Comparison of ENCODE assay signal across 8 mouse cellular contexts in the genomic region with DNA sequence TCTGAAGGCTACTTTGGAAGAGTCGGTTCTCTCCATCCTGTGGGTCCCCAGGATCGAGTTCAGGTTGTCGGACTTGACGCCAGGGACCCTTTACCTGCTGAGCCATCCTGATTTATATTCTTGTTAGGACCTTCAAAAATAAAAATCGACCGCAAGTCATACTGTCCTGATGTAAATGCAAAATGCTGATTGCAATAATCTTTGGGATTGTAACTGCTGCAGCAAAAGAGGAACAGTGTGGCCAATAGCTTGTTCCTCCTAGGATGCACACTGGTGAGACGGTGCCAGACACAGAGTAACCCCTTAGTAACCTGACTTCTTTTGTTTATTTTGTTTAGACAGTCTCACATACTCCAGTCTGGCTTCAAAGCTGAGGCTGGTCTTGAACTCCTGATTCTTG. TPM values are rescaled to one million over a fixed set of nuclear protein-coding genes. Genes with fewer than 3 reads are reported as not detected.
DNase-seq lines count a peak whose midpoint lies in the region; ATAC-seq and TF ChIP-seq lines count a peak whose summit lies in the region.
"Had no signal": no experiment of that assay in that cellular context is flagged by ENCODE, and none has a peak within 500 bp of the region (broad histone marks: within the 10 kb centered on the region; RNA-seq: fewer than 3 reads in every experiment).

No protein-coding gene starts in this region.

- WGBS in macrophage (ENCODE audit: missing documents), result 13% methylated on average over 7 of the region's 7 CpGs

- ATAC-seq in hematopoietic stem cell, adult 5-6 weeks (replicated peaks in 1 of 2; ENCODE audit: insufficient read depth in 1 of 2, low FRiP score in 2 of 2, low TSS enrichment in 1 of 2, low read depth in 1 of 2, poor library complexity in 2 of 2, severe bottlenecking in 2 of 2), result 0 out of 4 replicates have a peak, but pooled peaks have one; percentile 8 to 26

- H3K4me3 ChIP-seq in ES-Bruce4 (ENCODE audit: low read depth, low read length), result no peak overlapping the region
- peak overlapping the region; percentile 65 for H3K4me3 ChIP-seq in MEL (ENCODE audit: control insufficient read depth in 1 of 2, insufficient read depth in 1 of 2, low read depth in 2 of 2, low read length in 2 of 2)
- H3K4me3 ChIP-seq in macrophage (ENCODE audit: inconsistent target), result peak overlapping the region; percentile 61

- H3K9me3 ChIP-seq in ES-Bruce4 (replicated peaks; ENCODE audit: control insufficient read depth, insufficient read depth, low read length, poor library complexity, severe bottlenecking), result no peaks in the 10 kb centered on the region
- no peaks in the 10 kb centered on the region for H3K9me3 ChIP-seq in MEL (replicated peaks; ENCODE audit: insufficient read depth, low read length)

- H3K36me3 ChIP-seq in ES-Bruce4 (ENCODE audit: control insufficient read depth, insufficient read depth, low read length, poor library complexity, severe bottlenecking) (no peaks in the 10 kb centered on the region), MEL (ENCODE audit: control insufficient read depth in 1 of 2, insufficient read depth in 2 of 2, low read length in 2 of 2) (peaks cover 0 to 3% of the 10 kb centered on the region in 2 experiments; a peak in 2 of 4 replicates), macrophage (ENCODE audit: inconsistent target) (no peaks in the 10 kb centered on the region)

- peak overlapping the region; percentile 63; the same call in 1 of the 2 replicates for H3K9ac ChIP-seq in ES-Bruce4 (ENCODE audit: low read depth, poor library complexity, severe bottlenecking)
- H3K9ac ChIP-seq in MEL (ENCODE audit: control insufficient read depth, low read depth, low read length, poor library complexity, severe bottlenecking), result peak overlapping the region; percentile 71

- DNase-seq in MEL (ENCODE audit: low read depth, low spot score), result peak; percentile 80
- DNase-seq in Muller cell, postnatal 12 days (ENCODE audit: inconsistent ontology term), result no peak
- no peak for DNase-seq in layer of hippocampus, adult 18-20 months (ENCODE audit: low spot score in 2 of 2)
- DNase-seq in layer of hippocampus, adult 8-10 months (ENCODE audit: low spot score in 2 of 2), result no peak
- DNase-seq: adrenal gland, adult 8-10 months had no signal

- peaks cover 4% of the 10 kb centered on the region; the same call in 1 of the 2 replicates for H3K79me2 ChIP-seq in MEL (ENCODE audit: control insufficient read depth, insufficient read depth, low read length, poor library complexity)
- H3K79me2 ChIP-seq in macrophage (ENCODE audit: inconsistent target), result no peaks in the 10 kb centered on the region; the same call in 1 of the 2 replicates

- TF ChIP-seq RAD21 in MEL (IDR thresholded peaks at IDR 0.05; ENCODE audit: low read depth, low read length), result no peak

- no peak for TF ChIP-seq CTCF in ES-Bruce4 (IDR thresholded peaks at IDR 0.05; ENCODE audit: low read depth, low read length)
- no peak for TF ChIP-seq CTCF in MEL (IDR thresholded peaks at IDR 0.05 in 2 of 3, conservative IDR thresholded peaks at IDR 0.05 in 1 of 3; ENCODE audit: control insufficient read depth in 1 of 3, insufficient read depth in 1 of 3, low read depth in 2 of 3, low read length in 3 of 3, poor library complexity in 1 of 3, severe bottlenecking in 1 of 3)

- TF ChIP-seq EP300 in ES-Bruce4 (IDR thresholded peaks at IDR 0.05; ENCODE audit: insufficient read depth, low read depth, low read length) (no peak), MEL (IDR thresholded peaks at IDR 0.05; ENCODE audit: low read depth in 1 of 2, low read length in 2 of 2) (peak; percentile 32 to 68)

- H3K27ac ChIP-seq in ES-Bruce4 (ENCODE audit: insufficient read depth, low read length), result no peak overlapping the region
- peak overlapping the region; percentile 78 for H3K27ac ChIP-seq in MEL (ENCODE audit: control insufficient read depth, low read depth, low read length)
- H3K27ac ChIP-seq in macrophage, result peak overlapping the region; percentile 88

- H3K4me1 ChIP-seq in ES-Bruce4 (ENCODE audit: control insufficient read depth, insufficient read depth, low read length) (no peaks in the 10 kb centered on the region), MEL (ENCODE audit: control insufficient read depth in 1 of 2, insufficient read depth in 2 of 2, low read length in 2 of 2) (no peaks in the 10 kb centered on the region; a peak in 1 of 4 replicates)

- H3K27me3 ChIP-seq in ES-Bruce4 (ENCODE audit: control insufficient read depth, insufficient read depth, low read length, poor library complexity, severe bottlenecking) (no peaks in the 10 kb centered on the region), MEL (ENCODE audit: control insufficient read depth in 1 of 2, insufficient read depth in 2 of 2, low read length in 2 of 2) (no peaks in the 10 kb centered on the region)

- TF ChIP-seq POLR2A in ES-Bruce4 (IDR thresholded peaks at IDR 0.05; ENCODE audit: insufficient read depth, low read length), result no peak
- TF ChIP-seq POLR2A in MEL (IDR thresholded peaks at IDR 0.05; ENCODE audit: control insufficient read depth in 1 of 2, insufficient read depth in 1 of 2, low read depth in 1 of 2, low read length in 2 of 2, poor library complexity in 1 of 2), result no peak; a peak in 1 of 4 replicates

RNA-seq across cellular contexts. Expression of a gene that starts 1.3 kb away (rescaled TPM):
- polyA plus RNA-seq in ES-Bruce4 (2011; ENCODE audit: insufficient read depth, insufficient read length, low read depth, missing spikeins) (0.68 and 1.4 TPM in 2 replicates), MEL (2012; ENCODE audit: insufficient read depth in 1 of 2, insufficient read length in 2 of 2, low read depth in 1 of 2, low replicate concordance in 2 of 2, missing spikeins in 1 of 2) (1 to 10 TPM in 1 of 2 experiments, not detected in 1; 5.7 TPM), macrophage (2018) (3.3 to 5.8 TPM (median 5.4 TPM) in 3 replicates)
- 5.0 and 5.2 TPM in 2 replicates for total RNA-seq in MEL (2012; rRNA removed)
- 2.8 and 3.5 TPM in 2 replicates for total RNA-seq in hematopoietic stem cell, adult 5-6 weeks (2017)
- total RNA-seq in macrophage (2018; cell fraction: chromatin; rRNA removed), result 10 to 100 TPM in 1 of 26 experiments, 1 to 10 TPM in 17, under 1 TPM in 3, not detected in 5; 0.62 to 18.7 (median 2.5) TPM
- total RNA-seq in macrophage (2018; cell fraction: cytosol; rRNA removed), result 1 to 10 TPM in 25 of 26 experiments, under 1 TPM in 1; 0.91 to 8.5 (median 5.4) TPM
- total RNA-seq in macrophage (2018; cell fraction: nucleus; rRNA removed), result 10 to 100 TPM in 4 of 26 experiments, 1 to 10 TPM in 19, under 1 TPM in 3; 0.83 to 16.0 (median 3.0) TPM
- total RNA-seq in layer of hippocampus, adult 18-20 months (2021), result 1 to 10 TPM; 6.8 to 8.9 TPM
- 10 to 100 TPM in 2 of 4 experiments, 1 to 10 TPM in 2; 7.4 to 11.1 (median 9.5) TPM for total RNA-seq in layer of hippocampus, adult 8-10 months (2022)

RNA-seq across cellular contexts. Expression of a gene that starts 8.2 kb away (rescaled TPM):
- polyA plus RNA-seq in ES-Bruce4 (2011; ENCODE audit: insufficient read depth, insufficient read length, low read depth, missing spikeins) (22.7 and 24.3 TPM in 2 replicates), MEL (2012; ENCODE audit: insufficient read depth in 1 of 2, insufficient read length in 2 of 2, low read depth in 1 of 2, low replicate concordance in 2 of 2, missing spikeins in 1 of 2) (10 to 100 TPM in 1 of 2 experiments, not detected in 1; 12.1 TPM), macrophage (2018) (15.8 to 21.3 TPM (median 16.0 TPM) in 3 replicates)
- total RNA-seq in MEL (2012; rRNA removed), result 7.8 TPM in 2 replicates
- total RNA-seq in hematopoietic stem cell, adult 5-6 weeks (2017), result 46.3 and 53.8 TPM in 2 replicates
- total RNA-seq in macrophage (2018; cell fraction: chromatin; rRNA removed), result 10 to 100 TPM in 8 of 26 experiments, 1 to 10 TPM in 14, under 1 TPM in 3, not detected in 1; 0.41 to 21.5 (median 5.4) TPM
- total RNA-seq in macrophage (2018; cell fraction: cytosol; rRNA removed), result 10 to 100 TPM; 10.8 to 19.2 (median 14.6) TPM
- 10 to 100 TPM in 20 of 26 experiments, 1 to 10 TPM in 6; 2.7 to 20.8 (median 13.3) TPM for total RNA-seq in macrophage (2018; cell fraction: nucleus; rRNA removed)
- total RNA-seq in layer of hippocampus, adult 18-20 months (2021), result 10 to 100 TPM; 14.6 to 15.3 TPM
- 10 to 100 TPM; 12.1 to 14.7 (median 13.6) TPM for total RNA-seq in layer of hippocampus, adult 8-10 months (2022)

RNA-seq across cellular contexts. Expression of a gene that starts 8.2 kb away (rescaled TPM):
- polyA plus RNA-seq in ES-Bruce4 (2011; ENCODE audit: insufficient read depth, insufficient read length, low read depth, missing spikeins) (51.6 and 55.4 TPM in 2 replicates), MEL (2012; ENCODE audit: insufficient read depth in 1 of 2, insufficient read length in 2 of 2, low read depth in 1 of 2, low replicate concordance in 2 of 2, missing spikeins in 1 of 2) (10 to 100 TPM in 1 of 2 experiments, not detected in 1; 94.7 TPM), macrophage (2018) (21.9 to 33.7 TPM (median 32.0 TPM) in 3 replicates)
- total RNA-seq in MEL (2012; rRNA removed), result 52.6 and 59.6 TPM in 2 replicates
- 30.3 and 40.9 TPM in 2 replicates for total RNA-seq in hematopoietic stem cell, adult 5-6 weeks (2017)
- 10 to 100 TPM in 21 of 26 experiments, 1 to 10 TPM in 5; 4.5 to 42.1 (median 18.7) TPM for total RNA-seq in macrophage (2018; cell fraction: chromatin; rRNA removed)
- total RNA-seq in macrophage (2018; cell fraction: cytosol; rRNA removed), result 10 to 100 TPM; 12.1 to 27.5 (median 22.6) TPM
- 10 to 100 TPM in 21 of 26 experiments, 1 to 10 TPM in 5; 4.8 to 40.7 (median 17.7) TPM for total RNA-seq in macrophage (2018; cell fraction: nucleus; rRNA removed)
- 10 to 100 TPM; 42.0 to 43.7 TPM for total RNA-seq in layer of hippocampus, adult 18-20 months (2021)
- total RNA-seq in layer of hippocampus, adult 8-10 months (2022), result 10 to 100 TPM; 37.9 to 42.7 (median 39.1) TPM

RNA-seq across cellular contexts. Expression of a gene that starts 23.2 kb away (rescaled TPM):
- polyA plus RNA-seq in ES-Bruce4 (2011; ENCODE audit: insufficient read depth, insufficient read length, low read depth, missing spikeins) (298 and 304 TPM in 2 replicates), MEL (2012; ENCODE audit: insufficient read depth in 1 of 2, insufficient read length in 2 of 2, low read depth in 1 of 2, low replicate concordance in 2 of 2, missing spikeins in 1 of 2) (100 to 1,000 TPM; 255 to 565 TPM), macrophage (2018) (7.1 to 61.8 TPM (median 13.3 TPM) in 3 replicates)
- 202 TPM in 2 replicates for total RNA-seq in MEL (2012; rRNA removed)
- total RNA-seq in hematopoietic stem cell, adult 5-6 weeks (2017), result 449 and 495 TPM in 2 replicates
- total RNA-seq in macrophage (2018; cell fraction: chromatin; rRNA removed), result 10 to 100 TPM in 15 of 26 experiments, 1 to 10 TPM in 11; 1.3 to 43.7 (median 12.9) TPM
- total RNA-seq in macrophage (2018; cell fraction: cytosol; rRNA removed), result 10 to 100 TPM in 11 of 26 experiments, 1 to 10 TPM in 15; 4.5 to 13.6 (median 8.9) TPM
- 10 to 100 TPM in 11 of 26 experiments, 1 to 10 TPM in 15; 3.2 to 84.2 (median 7.7) TPM for total RNA-seq in macrophage (2018; cell fraction: nucleus; rRNA removed)
- total RNA-seq in layer of hippocampus, adult 18-20 months (2021), result 10 to 100 TPM; 15.8 to 16.4 TPM
- total RNA-seq in layer of hippocampus, adult 8-10 months (2022), result 10 to 100 TPM; 14.1 to 17.9 (median 16.0) TPM

RNA-seq across cellular contexts. Expression of a gene that starts 23.7 kb away (rescaled TPM):
- 11.4 and 14.7 TPM in 2 replicates for polyA plus RNA-seq in ES-Bruce4 (2011; ENCODE audit: insufficient read depth, insufficient read length, low read depth, missing spikeins)
- 19.1 and 22.2 TPM in 2 replicates for total RNA-seq in MEL (2012; rRNA removed)
- polyA plus RNA-seq in MEL (2012; ENCODE audit: insufficient read depth in 1 of 2, insufficient read length in 2 of 2, low read depth in 1 of 2, low replicate concordance in 2 of 2, missing spikeins in 1 of 2), result 10 to 100 TPM in 1 of 2 experiments, not detected in 1; 38.5 TPM
- total RNA-seq in hematopoietic stem cell, adult 5-6 weeks (2017), result 34.8 and 50.0 TPM in 2 replicates
- 100 to 1,000 TPM in 1 of 26 experiments, 10 to 100 TPM in 25; 10.1 to 110 (median 55.9) TPM for total RNA-seq in macrophage (2018; cell fraction: chromatin; rRNA removed)
- 10 to 100 TPM in 17 of 26 experiments, 1 to 10 TPM in 9; 4.3 to 18.5 (median 11.2) TPM for total RNA-seq in macrophage (2018; cell fraction: cytosol; rRNA removed)
- total RNA-seq in macrophage (2018; cell fraction: nucleus; rRNA removed), result 10 to 100 TPM; 11.9 to 83.9 (median 37.3) TPM
- 10.2 to 20.8 TPM (median 13.0 TPM) in 3 replicates for polyA plus RNA-seq in macrophage (2018)
- 10 to 100 TPM; 19.5 to 25.4 TPM for total RNA-seq in layer of hippocampus, adult 18-20 months (2021)
- 10 to 100 TPM; 24.7 to 32.5 (median 28.9) TPM for total RNA-seq in layer of hippocampus, adult 8-10 months (2022)
